Mouse (Mus musculus) liver, postnatal 0 days (tissue): ENCODE measurements around the gene Paqr6.
"Not testable (repeated sequence)": the region's sequence is repeated elsewhere in the genome, so short reads cannot be mapped to it uniquely, and the experiment has no call there.

ENCODE experiments used
- CTCF ChIP-seq: sonication (generic); IDR thresholded peaks from 2 replicates; pipeline ENCODE4 v1.5.1; 2016; ENCODE audit warnings: antibody characterized with exemption, low read depth
- EP300 ChIP-seq: IDR thresholded peaks from 2 replicates; pipeline ENCODE4 v1.6.1; 2016; ENCODE audit warnings: antibody characterized with exemption, low read depth, mild to moderate bottlenecking

DNA sequence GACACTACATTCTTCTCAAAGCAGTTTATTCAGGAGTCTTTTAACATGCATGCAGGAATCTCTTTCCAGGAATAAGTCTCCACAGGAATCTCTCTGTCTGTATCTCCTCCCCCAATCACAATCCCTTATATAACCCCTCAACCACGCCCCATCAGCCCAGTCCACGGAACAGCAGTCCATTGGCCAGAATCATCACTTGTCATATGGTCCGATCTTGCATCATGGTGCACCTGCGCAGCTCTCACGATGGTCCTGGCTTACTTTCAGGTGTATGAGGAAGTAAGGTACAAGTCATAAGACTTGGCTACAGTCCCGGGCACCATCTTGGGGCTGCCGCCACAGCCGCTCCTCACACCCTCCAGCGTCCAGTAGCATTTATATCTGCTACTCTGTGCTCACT lies 8.3 kb downstream of the Paqr6 start, which contains the start of gene Bglap3:
- not testable (repeated sequence) for TF ChIP-seq CTCF, EP300
